Mouse (Mus musculus): Measurements from ENCODE around the gene Acsl5. TPM values are rescaled to one million over a fixed set of nuclear protein-coding genes. Genes with fewer than 3 reads are reported as not detected.

Gene Acsl5
- polyA plus RNA-seq, 1 experiment: 10.5 TPM

DNA sequence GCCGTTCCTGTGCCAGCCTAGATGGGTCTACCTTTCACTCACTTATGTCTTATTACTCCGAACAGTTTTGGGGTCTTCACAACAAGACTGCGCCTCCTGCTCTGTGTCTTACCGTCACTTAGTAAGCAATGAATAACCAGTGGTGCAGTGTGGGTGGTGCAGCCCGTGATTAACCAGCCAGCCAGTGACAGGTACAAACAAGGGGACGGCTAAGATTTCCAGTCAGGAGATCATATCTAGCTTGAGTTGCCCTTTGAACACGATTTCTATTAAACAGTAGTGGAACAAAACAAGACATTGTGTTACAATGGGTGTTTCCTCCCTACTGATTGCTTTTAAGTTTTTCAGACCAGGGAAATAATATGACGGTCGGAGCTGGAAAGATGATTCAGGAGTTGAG lies 91.5 kb downstream of the Acsl5 start:
- no peaks in the 10 kb centered on the region for H3K4me1 ChIP-seq (ENCODE audit: control insufficient read depth, insufficient read depth, insufficient read length)
- peaks cover 4% of the 10 kb centered on the region; the same call in 1 of the 2 replicates for H3K36me3 ChIP-seq (ENCODE audit: control insufficient read depth, insufficient read depth, low read length)
- 92% methylated on average over 9 of the region's 9 CpGs for WGBS
- no peak overlapping the region for H3K4me3 ChIP-seq (ENCODE audit: extremely low read depth, insufficient read depth, insufficient read length)
- no peak overlapping the region for H3K27ac ChIP-seq (ENCODE audit: insufficient read depth, low read length)
- DNase-seq (ENCODE audit: low read depth in 1 of 2, low spot score in 2 of 2): no peak
- H3K27me3 ChIP-seq (ENCODE audit: control insufficient read depth, insufficient read depth, low read length): no peaks in the 10 kb centered on the region
- TF ChIP-seq CTCF (IDR thresholded peaks at IDR 0.05; ENCODE audit: extremely low read depth, insufficient read depth, insufficient read length, insufficient replicate concordance) (no peak), POLR2A (IDR thresholded peaks at IDR 0.05; ENCODE audit: low read depth, low read length) (no peak)

Other genes with a start within 250 kb of the Acsl5 start
- 6.2 and 8.3 TPM in 2 replicates for gene Gpam, start 124.7 kb upstream of the Acsl5 start, polyA plus RNA-seq (2012; rRNA removed)
- 0.04 TPM in 1 of 2 replicates, not detected in the other for gene Tectb, start 71.2 kb upstream of the Acsl5 start, polyA plus RNA-seq (2012; rRNA removed)
- gene Gucy2g, start 10.7 kb upstream of the Acsl5 start, polyA plus RNA-seq (2012; rRNA removed): 0.15 and 0.22 TPM in 2 replicates
- 5.8 and 6.3 TPM in 2 replicates for gene Zdhhc6, start 64.1 kb downstream of the Acsl5 start, polyA plus RNA-seq (2012; rRNA removed)
- 7.0 and 8.0 TPM in 2 replicates for gene Vti1a, start 64.4 kb downstream of the Acsl5 start, polyA plus RNA-seq (2012; rRNA removed)